Comparison of ENCODE assay signal across 22 mouse cellular contexts in genomic region chr2:91925442-91925841, GRCm38 (mm10). TPM values are rescaled to one million over a fixed set of nuclear protein-coding genes. Genes with fewer than 3 reads are reported as not detected.
A peak's percentile ranks its signal among the peaks of the same experiment; 100 is the strongest.
DNase-seq lines count a peak whose midpoint lies in the region; TF ChIP-seq lines count a peak whose summit lies in the region.
"Had no signal": no experiment of that assay in that cellular context is flagged by ENCODE, and none has a peak within 500 bp of the region (broad histone marks: within the 10 kb centered on the region; RNA-seq: fewer than 3 reads in every experiment).

No protein-coding gene starts in this region.

- no peak for TF ChIP-seq CTCF in layer of hippocampus, adult 2 months (conservative IDR thresholded peaks at IDR 0.05)

- no peaks in the 10 kb centered on the region for H3K9me3 ChIP-seq in embryonic facial prominence, embryonic 10.5 days
- H3K9me3 ChIP-seq: forebrain, embryonic 15.5 days; hindbrain, embryonic 10.5 days; limb, embryonic 13.5 days; liver, embryonic 15.5 days; neural tube, embryonic 13.5 days had no signal

- peaks cover 29% of the 10 kb centered on the region for H3K36me3 ChIP-seq in embryonic facial prominence, embryonic 10.5 days (replicated peaks)
- H3K36me3 ChIP-seq: forebrain, embryonic 15.5 days; liver, embryonic 15.5 days; neural tube, embryonic 13.5 days had no signal

- H3K27me3 ChIP-seq in embryonic facial prominence, embryonic 10.5 days (replicated peaks; ENCODE audit: low read depth, poor library complexity, severe bottlenecking): peaks cover 56% of the 10 kb centered on the region

- peak overlapping the region; percentile 64 for H3K27ac ChIP-seq in layer of hippocampus, adult 2 months
- H3K27ac ChIP-seq in embryonic facial prominence, embryonic 10.5 days (replicated peaks): no peak overlapping the region
- H3K27ac ChIP-seq: forebrain, embryonic 15.5 days; gastrocnemius, adult 2 months; hindbrain, embryonic 10.5 days; limb, embryonic 13.5 days; liver, embryonic 15.5 days; neural tube, embryonic 13.5 days had no signal

- peak; percentile 16 for DNase-seq in cerebellum, adult 11 months
- DNase-seq in cerebellum, adult 18-20 months: no peak
- DNase-seq in layer of hippocampus, adult 2 months (ENCODE audit: low spot score in 2 of 2): no peak
- DNase-seq in layer of hippocampus, adult 9-10 months (ENCODE audit: low spot score): no peak
- DNase-seq in right cerebral cortex, adult 18-20 months: peak; percentile 86
- DNase-seq in right cerebral cortex, postnatal 4 days: no peak
- DNase-seq in telencephalon, adult 2 months (ENCODE audit: low read depth, low spot score): peak; percentile 72
- DNase-seq in embryonic facial prominence, embryonic 10.5 days (ENCODE audit: low spot score): no peak
- DNase-seq: adrenal gland, adult 8-10 months; cerebellum, postnatal 10 days; gastrocnemius, adult 2 months; kidney, adult 2 months; lung, postnatal 10 days; thymus, postnatal 25 days had no signal

- 89% methylated on average over 15 of the region's 15 CpGs for WGBS in embryonic facial prominence, embryonic 10.5 days

- H3K4me3 ChIP-seq in layer of hippocampus, adult 2 months: no peak overlapping the region; the same call in 1 of the 2 replicates
- H3K4me3 ChIP-seq in embryonic facial prominence, embryonic 10.5 days: no peak overlapping the region
- H3K4me3 ChIP-seq: forebrain, embryonic 15.5 days; gastrocnemius, adult 2 months; hindbrain, embryonic 10.5 days; limb, embryonic 13.5 days; liver, embryonic 15.5 days; neural tube, embryonic 13.5 days had no signal

- peaks cover 68% of the 10 kb centered on the region for H3K4me1 ChIP-seq in embryonic facial prominence, embryonic 10.5 days

RNA-seq across cellular contexts. Expression of gene Chrm4, which starts 1.6 kb away (rescaled TPM):
- 10 to 100 TPM; 22.1 to 26.0 TPM for total RNA-seq in layer of hippocampus, adult 2 months (2021)
- 0.74 and 1.4 TPM in 2 replicates for polyA plus RNA-seq in embryonic facial prominence, embryonic 10.5 days (2016; fragmentation: Nextera tagmentation; extraction: Ambion mirVana)
- total RNA-seq: gastrocnemius, adult 2 months; monocyte, adult 5-6 weeks had no signal
- polyA plus RNA-seq: heart, embryonic 14.5 days; liver, embryonic 15.5 days had no signal

RNA-seq across cellular contexts. Expression of gene Mdk, which starts 6.7 kb away (rescaled TPM):
- 10 to 100 TPM; 25.3 to 31.9 TPM for total RNA-seq in layer of hippocampus, adult 2 months (2021)
- polyA plus RNA-seq in embryonic facial prominence, embryonic 10.5 days (2016; fragmentation: Nextera tagmentation; extraction: Ambion mirVana): 2,212 and 2,218 TPM in 2 replicates
- total RNA-seq: monocyte, adult 5-6 weeks had no signal

RNA-seq across cellular contexts. Expression of gene Gm9821, which starts 20.1 kb away (rescaled TPM):
- total RNA-seq in layer of hippocampus, adult 2 months (2021): not detected
- polyA plus RNA-seq in embryonic facial prominence, embryonic 10.5 days (2016; fragmentation: Nextera tagmentation; extraction: Ambion mirVana): 0.23 and 0.41 TPM in 2 replicates
- total RNA-seq: adrenal gland, adult 8-10 months; gastrocnemius, adult 2 months; layer of hippocampus, postnatal 14 days had no signal
- polyA plus RNA-seq: kidney, adult 2 months had no signal

RNA-seq across cellular contexts. Expression of gene Dgkz, which starts 50.2 kb away (rescaled TPM):
- 100 to 1,000 TPM; 513 to 526 TPM for total RNA-seq in layer of hippocampus, adult 2 months (2021)
- polyA plus RNA-seq in embryonic facial prominence, embryonic 10.5 days (2016; fragmentation: Nextera tagmentation; extraction: Ambion mirVana): 42.1 and 45.0 TPM in 2 replicates

Comparison
In these comparisons a context has a peak if more than half of its experiments do, and no peak if none do; other contexts are left out.
1. DNase-seq: peak in cerebellum, adult 11 months (single experiment), right cerebral cortex, adult 18-20 months (single experiment) and telencephalon, adult 2 months (single experiment); none in cerebellum, adult 18-20 months (0 of 2), layer of hippocampus, adult 2 months (0 of 2), layer of hippocampus, adult 9-10 months (single experiment), right cerebral cortex, postnatal 4 days (single experiment) and embryonic facial prominence, embryonic 10.5 days (single experiment).